Mouse (Mus musculus) heart, postnatal 0 days (tissue): ENCODE results near the gene Stk4.

Experiments
- CTCF ChIP-seq: IDR thresholded peaks from 2 replicates; pipeline ENCODE4 v1.5.1; 2016; ENCODE audit warnings: antibody characterized with exemption, control low read depth, low read depth
- EP300 ChIP-seq: IDR thresholded peaks from 2 replicates; pipeline ENCODE4 v1.6.1; 2016; ENCODE audit warnings: antibody characterized with exemption, low read depth

DNA sequence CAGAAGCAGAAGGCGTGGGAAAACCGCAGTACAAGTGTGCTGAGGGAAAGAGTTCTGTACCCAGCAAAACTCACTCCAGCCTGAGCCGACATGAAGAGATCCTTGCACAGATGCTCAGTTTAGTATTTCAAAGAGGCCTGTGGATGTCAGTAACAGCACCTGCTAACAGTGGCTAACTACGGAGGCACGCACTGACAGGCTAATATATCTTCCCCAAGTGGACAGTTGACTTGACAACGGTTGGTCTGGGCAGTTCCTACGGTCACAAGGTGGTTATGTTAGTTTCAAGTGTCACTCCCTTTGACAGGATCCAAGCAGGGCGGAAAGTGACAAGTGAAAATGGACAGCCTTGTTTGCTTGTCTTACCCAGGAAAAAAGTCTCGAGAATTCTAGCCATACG lies 12.1 kb downstream of the Stk4 start:
- TF ChIP-seq CTCF (no peak), EP300 (no peak)
